Mouse (Mus musculus) yolk sac, embryonic 10.5 days (tissue): ENCODE data around the gene Epha5.

Experiments
- DNase-seq: peaks from one replicate; pipeline ENCODE4 v3.0.0-alpha.2; 2017; ENCODE audit warnings: low spot score

Gene Epha5

DNA sequence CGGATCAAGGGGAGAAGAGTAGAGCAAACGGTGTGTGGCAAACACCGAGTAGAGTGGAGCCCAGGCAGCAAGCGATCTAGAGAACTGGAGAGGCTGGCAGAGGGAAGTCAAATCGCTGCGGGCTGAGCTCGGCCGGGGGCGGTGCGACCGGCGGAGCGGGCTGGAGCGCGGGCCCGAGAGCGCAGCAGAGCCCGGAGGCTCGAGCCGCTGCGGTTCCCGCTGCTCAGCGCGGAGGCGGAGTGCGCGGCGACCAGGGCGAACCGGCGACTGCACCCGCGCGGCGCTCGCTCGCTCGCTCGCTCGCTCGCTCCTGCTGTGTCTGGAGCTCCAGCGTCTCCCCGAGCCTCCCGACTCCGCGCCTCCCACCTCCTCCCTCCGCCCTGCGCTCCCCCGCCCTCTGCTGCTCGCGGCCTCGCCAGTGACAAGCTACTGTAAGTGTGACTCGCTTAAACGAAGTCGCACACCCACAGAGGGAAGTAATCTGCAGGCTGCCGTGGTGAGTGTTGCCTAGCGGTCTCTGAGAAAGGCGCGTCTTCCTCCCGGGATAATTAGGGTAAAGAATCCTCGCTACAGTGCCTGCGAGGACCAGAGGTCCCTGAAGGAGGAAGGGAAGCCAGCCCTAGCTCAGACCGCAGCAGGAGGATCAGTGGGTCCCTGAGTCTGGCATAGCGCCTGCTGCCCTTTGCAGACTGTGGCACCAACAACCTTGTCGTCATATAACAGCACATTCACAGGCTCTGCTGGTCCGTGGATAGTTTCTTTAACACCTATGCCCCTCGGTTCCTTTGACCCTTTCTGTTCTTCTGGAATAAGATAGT, at the start of gene Epha5:
Gene Epha5, minus strand, starts transcription at position 321 of the 818 bp plus-strand sequence.
- peak; percentile 68 for DNase-seq

DNA sequence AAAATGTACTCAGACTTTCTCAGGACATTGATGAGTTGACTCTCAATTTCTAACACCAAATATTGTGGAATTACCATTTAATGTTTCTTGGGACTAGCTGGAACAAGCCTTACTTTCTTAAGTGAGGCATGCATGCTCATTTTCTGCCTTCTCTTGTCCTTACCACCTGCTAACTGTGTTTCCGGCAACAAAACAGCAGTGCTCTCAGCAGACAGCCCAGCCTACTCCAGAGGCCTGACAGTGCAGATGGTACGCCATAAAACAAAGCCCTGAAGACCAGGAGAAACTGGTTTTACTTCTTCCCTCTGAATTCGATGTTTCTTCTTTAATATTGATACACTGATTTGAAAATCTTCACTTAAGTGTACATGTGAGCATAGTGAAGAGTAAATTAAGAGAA, 39.0 kb upstream of the Epha5 start:
- no peak for DNase-seq

DNA sequence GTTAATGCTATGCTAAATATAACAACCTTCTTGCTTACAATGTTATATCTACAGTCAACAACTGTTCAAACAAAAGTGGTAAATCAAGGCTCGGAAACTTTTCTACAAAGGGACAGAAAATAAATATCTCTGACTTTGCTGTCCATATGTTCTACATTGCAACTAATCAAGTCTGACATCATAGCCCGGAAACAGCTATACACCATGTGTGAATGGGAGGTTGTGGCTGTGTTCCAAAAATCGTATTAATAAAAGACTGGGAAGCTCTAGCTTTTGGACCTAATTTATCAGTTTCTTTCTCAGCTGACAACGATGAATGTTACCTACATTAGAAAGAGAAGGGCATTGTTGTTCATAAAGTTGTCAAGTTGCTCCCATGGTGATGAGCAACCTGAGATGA, 37.5 kb upstream of the Epha5 start:
- DNase-seq, result no peak

DNA sequence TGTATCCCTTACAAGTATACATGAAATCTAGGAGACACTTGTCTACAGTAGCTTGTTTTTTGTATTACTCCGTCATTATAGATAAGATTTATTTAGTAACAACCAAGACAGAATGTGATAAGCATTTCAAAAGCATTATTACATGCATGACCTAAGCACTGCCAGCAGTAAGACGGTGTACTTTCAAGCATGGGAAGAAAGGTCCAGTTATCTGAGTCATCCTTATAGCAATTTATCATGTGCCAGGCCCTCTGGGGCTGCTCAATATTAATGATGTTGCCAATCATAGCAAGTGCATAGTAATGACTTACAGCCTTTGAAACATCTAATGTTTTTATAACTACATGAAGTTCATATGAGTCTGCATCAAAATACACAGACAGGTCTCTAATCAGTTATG, 36.7 kb upstream of the Epha5 start:
- DNase-seq, result no peak

DNA sequence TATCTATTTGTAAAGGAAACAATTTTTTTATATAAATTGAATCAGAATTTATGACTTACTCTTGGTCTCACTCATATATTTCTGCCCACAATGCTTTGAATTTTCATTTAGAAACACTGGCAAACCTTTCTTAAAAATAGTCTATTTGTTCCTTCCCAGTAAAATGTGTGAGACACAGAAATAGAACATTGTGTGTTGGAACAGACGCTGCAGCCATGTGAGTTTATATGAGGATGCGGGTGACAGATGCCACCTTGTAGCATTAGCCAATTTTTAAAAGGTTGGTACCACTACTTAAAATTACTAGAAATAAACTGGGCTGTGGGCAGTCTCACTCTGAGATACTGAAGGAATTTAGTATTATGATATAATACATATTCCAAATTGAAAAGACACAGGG, 23.1 kb upstream of the Epha5 start:
- DNase-seq, result no peak

DNA sequence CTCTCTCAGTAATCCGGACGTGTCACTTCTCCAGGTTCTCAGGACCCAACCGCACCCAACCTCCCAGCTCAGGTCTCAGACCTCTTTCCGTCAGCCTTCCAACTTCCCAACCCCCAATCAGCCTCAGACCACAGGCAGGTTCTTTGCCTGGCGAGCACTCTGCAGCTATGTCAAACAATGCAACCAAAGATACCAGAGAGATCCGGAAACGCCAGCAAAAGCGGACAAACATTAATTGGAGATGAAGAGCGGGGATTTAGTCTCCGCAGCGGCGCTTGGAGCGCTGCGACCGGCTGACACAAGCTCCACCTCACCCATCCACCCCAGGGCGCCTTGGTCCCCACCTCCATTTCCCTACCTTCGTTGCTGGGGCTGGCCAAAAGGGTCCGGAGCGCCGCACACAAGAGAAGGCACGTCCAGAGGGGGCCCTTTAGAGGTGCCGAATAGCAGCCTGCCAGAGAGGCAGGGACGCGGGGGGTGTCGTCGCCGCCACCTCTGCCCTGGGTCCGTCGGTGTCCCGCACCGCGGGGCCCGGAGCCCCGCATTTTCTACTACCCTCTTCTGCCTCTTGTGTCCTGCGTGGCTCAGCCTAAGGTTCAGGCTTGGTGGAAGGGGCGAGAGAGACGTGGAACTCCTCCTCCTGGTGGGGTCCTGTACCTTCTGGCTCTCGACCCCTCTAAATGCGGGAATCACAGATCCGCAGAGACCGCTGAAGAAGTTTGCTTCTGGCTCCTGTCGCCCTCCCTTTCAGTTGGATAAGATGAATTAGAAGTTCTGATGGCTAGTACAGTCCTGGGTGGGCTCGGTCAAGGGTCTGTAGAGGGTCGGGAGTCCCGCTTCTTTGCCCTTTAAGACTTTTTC, 991 bp downstream of the Epha5 start:
- no peak for DNase-seq

DNA sequence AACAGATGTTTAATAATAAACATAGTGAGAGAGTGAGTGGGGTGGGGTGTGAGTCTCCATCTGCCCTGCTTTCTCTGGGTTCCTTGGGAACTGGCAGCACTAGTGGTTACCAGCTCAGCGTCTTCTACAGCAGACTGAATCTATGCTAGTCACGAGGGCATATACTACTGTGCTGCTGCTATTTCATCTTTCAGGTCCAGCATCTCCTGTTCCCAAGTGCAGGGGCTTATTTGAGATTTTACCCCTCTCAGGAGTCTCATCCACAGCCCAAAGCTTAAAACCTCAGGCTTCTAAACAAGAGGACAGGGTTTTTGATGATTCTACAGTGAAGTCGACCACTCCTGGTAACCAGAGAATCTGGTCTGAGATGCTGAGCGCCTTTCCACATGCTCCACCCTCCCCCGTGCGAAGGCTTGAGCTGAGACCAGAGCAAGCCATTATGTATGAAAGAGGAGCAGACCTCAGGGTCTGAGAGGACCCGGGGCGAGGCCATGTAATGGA, 2.2 kb downstream of the Epha5 start:
- DNase-seq, result no peak

DNA sequence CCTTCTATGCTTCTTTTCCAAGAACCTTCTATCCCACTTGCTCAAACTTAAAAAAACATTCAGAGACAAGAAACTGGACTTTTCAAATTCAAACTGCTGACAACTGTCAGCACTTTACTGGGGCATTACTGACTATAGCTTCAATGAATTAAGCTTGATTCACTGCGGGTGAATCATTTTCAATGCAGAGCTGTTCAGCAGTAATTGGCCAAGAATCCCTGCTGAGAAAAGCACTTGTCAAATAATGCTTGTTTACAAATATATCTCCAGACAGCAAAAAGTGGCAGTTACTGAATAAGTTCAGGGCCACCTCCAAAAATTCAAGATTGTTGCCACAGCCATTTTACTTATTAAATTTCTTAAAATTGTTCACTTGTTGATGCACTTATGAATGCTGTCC, 4.2 kb downstream of the Epha5 start:
- DNase-seq, result no peak

DNA sequence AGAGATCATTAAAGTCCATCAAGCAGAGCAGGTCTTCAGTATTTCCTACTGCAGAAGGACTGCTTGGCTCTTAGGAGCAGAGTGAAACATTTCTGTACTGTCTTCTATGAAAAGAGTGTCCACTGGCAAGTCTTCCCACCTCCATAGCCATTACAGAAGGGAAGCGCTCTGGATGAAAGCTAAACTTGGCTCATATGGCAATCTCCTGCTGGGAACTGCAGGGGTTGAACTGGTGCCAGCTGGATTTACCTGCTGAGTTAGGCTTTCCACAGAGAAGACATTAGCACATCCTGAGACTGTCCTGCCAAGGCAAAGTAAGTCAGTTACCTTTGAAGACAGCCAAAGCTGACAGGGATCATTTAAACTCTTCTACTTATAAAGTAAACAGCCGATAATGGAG, 8.8 kb downstream of the Epha5 start:
- DNase-seq, result no peak

DNA sequence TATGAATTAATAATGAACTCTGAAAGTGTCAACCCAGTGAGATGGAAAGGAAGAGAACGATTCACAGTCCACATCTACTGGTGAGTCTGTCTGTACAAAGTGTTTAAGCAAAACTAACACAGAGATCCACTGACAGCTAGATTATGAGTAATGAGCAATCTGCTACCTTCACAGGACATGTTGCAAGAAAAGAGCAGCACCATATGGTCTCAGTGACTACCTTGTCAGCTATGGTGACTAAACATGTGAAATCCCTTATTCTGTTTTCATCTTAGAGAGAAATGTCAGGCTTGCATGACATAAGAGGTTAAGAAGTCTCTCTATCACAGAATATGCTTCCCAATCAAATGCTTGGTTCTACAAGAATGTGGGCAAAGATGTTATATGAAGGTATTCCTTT, 20.1 kb downstream of the Epha5 start:
- no peak for DNase-seq

DNA sequence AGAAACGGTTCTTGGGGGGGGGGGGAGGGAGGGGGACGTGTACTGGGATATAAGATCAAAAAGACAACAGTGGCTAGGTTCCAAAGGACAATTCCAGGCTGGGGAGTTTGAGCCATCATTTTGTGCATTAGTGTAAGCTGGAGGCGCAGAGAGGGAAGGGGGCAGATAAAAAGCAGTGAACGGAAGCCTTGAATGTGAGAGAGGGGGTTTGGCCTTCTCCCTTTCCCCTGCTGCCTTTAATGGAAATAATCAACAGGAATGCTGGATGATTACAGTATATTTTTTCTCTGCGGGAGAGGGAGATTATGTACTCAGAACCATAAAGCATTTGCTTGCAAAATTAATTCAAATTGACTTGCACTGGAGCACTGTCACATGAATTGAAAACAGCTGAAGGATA, 51.8 kb downstream of the Epha5 start:
- DNase-seq, result no peak

DNA sequence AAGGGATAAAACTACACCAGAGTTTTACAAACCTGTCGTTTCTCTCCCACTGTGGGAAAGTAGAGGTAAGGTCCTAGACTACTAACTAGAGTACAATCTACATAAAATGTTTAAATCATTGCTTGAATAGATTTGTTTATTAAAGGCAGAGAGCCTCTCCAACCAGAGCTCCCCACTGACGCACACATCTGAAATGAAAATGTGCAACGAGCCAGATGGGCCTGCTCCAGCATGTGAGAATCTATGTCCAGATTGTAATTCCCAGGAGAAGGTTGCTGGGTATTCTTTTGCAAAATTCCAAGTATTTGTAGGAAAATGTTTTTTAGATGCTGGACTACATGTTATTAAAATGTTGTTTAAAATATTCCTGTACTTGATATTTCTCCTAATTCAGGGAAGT, 57.8 kb downstream of the Epha5 start:
- no peak for DNase-seq

DNA sequence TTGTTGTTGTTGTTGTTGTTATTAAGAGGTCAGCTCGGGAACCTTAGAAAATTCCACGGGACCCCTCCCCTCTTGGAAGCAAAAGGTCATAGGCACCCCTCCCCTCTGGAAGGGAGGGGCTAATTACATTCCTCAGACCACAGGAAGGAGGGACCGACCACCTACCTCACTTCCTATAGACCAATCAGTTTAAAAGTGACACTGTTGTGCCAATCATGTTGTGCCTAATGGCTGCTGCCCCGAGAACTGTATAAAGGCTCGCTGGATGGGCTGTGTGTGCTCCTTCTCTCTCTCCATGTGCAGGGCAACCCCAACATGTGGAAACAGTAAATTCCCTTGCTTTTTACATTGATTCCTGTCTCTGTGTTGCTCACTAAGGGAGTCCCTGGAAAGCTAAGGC, 64.1 kb downstream of the Epha5 start:
- DNase-seq, result no peak

DNA sequence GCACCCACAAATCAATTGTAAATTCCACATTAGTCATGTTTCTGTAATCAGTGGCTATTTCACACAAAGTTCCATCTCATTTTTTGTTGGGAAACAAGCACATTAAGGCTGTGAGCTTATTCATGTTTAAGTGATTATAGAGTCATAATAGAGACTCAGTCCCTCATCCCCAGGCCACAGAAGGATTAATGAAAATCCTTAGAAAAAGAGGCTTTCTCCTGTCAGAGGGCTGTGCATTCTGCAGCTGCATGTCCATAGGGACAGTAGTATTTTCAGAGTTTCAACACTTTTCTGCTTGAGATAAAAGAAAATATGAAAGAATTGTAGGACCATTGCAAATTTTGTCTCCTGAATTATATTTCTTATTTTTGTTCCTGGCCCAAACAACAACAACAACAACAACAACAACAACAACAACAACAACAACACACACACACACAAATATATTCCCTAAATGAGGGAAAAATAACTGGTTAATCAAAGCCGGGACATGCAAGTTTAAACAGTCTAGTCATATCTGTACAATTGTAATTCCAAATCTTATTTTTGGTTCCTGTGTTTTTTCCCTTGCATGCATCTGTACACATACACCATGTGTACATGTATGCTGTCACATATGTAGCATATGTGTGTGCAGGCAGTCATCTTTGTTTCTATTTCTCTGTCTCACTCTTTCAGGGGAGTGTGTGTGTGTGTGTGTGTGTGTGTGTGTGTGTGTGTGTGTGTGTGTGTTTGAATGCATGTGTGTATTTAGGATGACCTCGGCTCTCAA, 70.3 kb downstream of the Epha5 start:
- no peak for DNase-seq

DNA sequence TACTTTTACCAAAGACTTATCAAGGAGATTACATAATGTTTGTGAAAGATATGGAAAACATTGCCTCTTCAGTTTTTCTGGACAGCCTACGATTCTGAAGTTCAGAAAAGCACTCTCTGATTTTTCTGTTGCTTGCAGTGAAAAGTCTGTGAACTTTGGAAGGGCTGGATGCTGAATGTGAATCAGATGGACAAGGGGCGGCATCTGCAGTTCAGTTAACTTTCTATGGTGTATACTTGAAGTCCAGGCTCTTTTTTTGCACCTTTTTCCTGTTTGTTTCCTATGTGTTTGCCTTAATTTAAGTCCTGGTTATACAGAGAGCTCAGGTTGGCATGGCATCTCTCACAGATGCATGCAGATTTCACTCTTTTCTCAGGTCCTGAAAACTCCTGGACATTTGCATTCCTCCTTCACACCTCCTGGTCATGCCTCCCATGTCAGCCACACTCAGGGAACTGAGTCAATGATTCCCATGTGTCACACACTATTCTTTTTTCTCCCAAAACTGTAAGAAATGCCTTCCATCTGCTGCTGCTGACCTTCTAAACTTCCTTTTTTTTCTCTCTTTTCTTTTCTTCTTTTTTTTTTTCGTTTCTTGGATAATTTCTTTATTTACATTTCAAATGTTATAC, 81.2 kb downstream of the Epha5 start:
- no peak for DNase-seq

DNA sequence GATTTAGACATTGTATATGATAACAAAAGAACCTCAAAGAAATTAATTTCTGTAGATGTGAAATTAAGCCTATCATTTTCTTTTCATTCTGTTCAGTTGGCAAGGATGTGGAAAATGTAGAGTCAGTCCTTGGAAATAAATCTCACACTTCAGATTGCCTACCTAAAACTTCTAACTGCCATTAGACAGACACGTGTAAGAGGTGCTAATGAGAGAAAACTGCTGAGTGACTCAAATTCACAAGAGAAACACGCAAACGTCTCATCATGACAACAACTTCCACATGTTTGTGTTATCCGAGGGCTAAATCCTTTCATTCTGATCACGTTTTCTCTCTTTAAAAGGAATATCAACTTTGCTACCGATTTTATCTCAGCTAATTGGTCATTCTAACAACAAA, 82.7 kb downstream of the Epha5 start:
- no peak for DNase-seq

DNA sequence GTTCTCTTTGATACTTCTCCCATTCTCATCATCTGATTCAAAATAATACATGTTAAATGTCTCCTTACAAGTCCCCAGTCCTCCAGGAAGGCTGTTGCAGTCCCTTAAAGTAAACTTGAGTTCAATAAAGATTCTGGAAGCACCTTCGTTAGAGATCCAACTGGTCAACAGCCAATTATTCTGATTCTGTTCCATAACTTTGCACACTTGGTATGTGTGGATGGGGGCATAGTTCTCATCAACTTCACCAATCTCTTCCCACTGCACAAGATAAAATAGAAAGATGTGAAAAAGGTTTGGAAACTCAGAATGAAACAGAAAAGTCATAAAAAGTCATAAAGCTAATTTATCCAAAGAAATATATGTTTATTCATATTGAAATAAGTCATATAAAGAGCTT, 85.6 kb downstream of the Epha5 start:
- no peak for DNase-seq

DNA sequence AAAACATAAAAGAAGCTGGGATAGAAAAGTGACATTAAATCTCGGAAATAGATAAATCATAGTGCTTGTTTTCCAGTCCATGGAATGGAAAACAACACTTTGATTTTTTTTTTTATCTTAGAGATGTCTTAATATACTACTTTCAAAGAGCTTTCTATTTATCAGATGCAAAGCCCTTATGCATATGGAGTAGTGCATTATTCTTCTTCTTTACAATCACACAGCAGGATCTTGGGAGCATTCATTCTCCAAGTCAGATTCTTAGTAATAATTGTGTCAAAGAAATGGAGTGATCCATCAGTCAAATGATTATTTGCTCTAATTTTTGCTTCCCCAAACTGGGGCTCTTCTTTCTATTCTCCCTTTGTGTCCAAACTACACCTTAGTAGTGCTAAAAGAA, 96.6 kb downstream of the Epha5 start:
- no peak for DNase-seq

DNA sequence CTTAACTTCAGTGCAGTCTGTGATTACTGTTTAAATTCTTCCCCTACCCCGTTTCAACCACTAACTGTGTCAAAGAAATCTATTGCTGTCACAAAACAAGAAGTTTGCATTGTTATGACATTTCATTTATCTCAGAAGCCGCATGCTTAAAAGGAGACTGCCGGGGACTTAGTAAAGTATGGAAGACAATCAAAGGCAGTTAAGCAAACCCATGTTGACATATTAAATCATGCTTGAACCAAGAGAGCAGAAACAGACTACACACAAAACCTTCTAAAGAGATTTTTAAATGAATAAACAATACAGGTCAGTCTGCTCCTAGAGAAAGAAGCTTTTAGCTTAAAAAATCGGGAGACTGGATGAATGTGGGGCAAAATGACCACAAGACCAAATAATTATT, 97.0 kb downstream of the Epha5 start:
- no peak for DNase-seq

DNA sequence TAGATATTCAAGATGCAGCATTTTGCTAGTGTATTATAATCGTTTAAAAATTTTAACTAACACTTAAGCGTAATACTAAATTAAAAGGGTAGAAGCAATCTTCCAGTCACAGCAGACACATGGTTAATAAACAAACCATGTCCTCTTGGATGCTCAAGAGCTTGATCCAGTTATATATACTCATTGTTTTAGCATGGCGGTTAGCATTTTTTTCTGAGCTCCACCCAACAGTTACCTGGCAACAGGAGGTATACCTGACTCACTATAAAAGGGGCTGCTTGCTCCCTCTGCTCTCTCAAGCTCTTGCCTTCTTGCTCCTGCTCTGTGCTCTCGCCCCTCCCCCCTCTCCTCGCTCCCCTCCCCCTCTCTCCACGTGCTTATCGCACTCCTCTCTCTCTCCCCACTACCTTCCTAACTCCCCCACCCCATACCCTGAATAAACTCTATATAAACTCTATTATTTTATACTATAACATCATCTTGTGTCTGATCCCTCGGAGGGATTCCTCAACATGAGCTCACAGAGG, 98.3 kb downstream of the Epha5 start:
- DNase-seq, result no peak

DNA sequence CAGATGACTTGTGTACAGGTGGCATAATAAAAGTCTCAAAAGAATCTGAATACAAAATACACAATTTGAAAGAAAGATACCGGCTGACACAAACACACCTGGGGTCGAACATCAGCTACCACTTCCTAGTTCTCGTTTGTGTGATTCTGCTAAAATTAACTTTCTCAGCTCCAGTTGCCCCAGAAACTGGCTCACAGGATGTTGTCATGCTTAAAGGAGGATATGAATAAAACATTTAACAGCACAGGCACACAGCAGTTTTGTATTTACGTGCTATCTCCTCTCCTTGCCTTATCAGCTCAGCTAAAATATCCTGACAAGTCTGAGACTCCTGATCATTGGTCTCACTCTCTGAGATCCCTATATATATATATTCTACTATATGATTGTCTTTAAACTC, 99.3 kb downstream of the Epha5 start:
- no peak for DNase-seq

DNA sequence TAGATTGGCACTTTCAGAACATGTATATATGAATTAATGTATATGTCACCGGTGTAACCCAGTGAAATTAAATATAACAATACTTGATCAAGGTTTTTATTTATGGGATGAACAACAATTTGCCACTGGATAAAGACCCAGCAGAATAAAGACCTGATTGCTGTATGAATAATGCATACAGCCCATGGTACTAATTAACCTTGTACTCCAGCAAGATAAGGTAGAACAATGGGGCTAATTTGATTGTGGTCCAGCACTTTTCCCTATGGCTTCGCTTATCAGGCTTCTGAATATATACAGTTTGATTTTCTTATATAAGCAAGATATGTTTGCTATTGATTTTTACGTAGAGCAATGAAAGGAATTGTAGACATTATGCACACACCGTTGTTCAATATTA, 103.6 kb downstream of the Epha5 start:
- DNase-seq, result no peak
